ENCODE assay signal across 8 mouse cellular contexts in the genomic region with DNA sequence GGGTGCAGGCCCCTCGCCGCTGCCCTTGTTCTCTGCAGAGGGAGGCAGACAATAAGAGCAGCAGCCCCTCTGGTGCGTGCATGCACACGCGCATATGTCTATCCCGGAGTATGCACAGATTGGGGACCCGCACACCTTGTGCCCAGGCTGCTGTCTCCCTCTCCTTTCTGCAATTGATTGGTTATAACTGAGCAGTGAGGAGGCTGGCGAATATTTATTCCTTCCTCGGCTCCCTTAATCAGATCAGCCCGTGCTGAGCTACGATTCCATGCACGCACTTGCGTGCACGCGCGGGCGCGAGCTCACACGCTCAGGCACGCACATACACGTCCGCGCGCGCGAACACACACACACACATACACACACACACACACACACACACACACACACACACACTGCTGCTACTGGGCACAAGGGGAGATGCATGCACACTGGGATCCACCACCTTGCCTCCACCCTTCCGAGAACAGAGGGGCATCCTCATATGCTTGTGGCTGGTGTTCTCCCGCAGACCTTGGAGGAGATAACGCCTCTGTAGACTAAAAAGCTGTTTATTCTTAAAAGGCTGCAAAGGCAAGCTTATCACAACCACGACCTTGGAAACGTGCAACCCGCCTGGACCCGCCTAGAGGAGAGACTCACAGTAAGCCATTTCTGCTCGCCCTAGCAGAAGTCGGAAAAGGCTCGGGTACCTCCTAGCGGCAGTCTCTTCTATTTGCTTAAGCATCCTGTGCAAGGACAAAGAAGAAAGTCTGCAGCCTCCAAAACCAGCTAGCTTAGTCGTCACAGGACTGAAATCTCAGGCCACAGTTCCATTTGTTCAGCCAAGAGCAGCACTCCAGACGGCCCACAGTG. TPM values are rescaled to one million over a fixed set of nuclear protein-coding genes. Genes with fewer than 3 reads are reported as not detected.
DNase-seq lines count a peak whose midpoint lies in the region; ATAC-seq and TF ChIP-seq lines count a peak whose summit lies in the region.

No protein-coding gene starts in this region.

- DNase-seq in adrenal gland, adult (ENCODE audit: inconsistent age in 2 of 2, low spot score in 1 of 2), result peak; percentile 28 to 66
- DNase-seq in adrenal gland, adult 18-20 months (ENCODE audit: low spot score in 2 of 2), result no peak
- peak; percentile 93 for DNase-seq in embryo, embryonic 10.5 days (ENCODE audit: low spot score)
- peak; percentile 49 to 56 for DNase-seq in spleen, adult 2 months (ENCODE audit: low read depth in 1 of 2, low spot score in 2 of 2)

- H3K27me3 ChIP-seq in heart, embryonic 11.5 days (ENCODE audit: control insufficient read depth, insufficient read depth, low read length), result peaks cover 11% of the 10 kb centered on the region
- peaks cover 12% of the 10 kb centered on the region for H3K27me3 ChIP-seq in kidney, embryonic 14.5 days (ENCODE audit: control insufficient read depth, insufficient read depth, low read length)
- H3K27me3 ChIP-seq in limb, embryonic 13.5 days, result peaks cover 18% of the 10 kb centered on the region
- no peaks in the 10 kb centered on the region for H3K27me3 ChIP-seq in midbrain, embryonic 13.5 days
- H3K27me3 ChIP-seq in spleen, adult 2 months (ENCODE audit: control insufficient read depth, insufficient read depth, low read length), result peaks cover 11% of the 10 kb centered on the region

- no peaks in the 10 kb centered on the region for H3K36me3 ChIP-seq in heart, embryonic 11.5 days (ENCODE audit: control insufficient read depth, insufficient read depth, low read length)
- H3K36me3 ChIP-seq in kidney, embryonic 14.5 days (ENCODE audit: control insufficient read depth, insufficient read depth, low read length), result no peaks in the 10 kb centered on the region
- H3K36me3 ChIP-seq in limb, embryonic 13.5 days, result no peaks in the 10 kb centered on the region
- H3K36me3 ChIP-seq in midbrain, embryonic 13.5 days, result peaks cover 9% of the 10 kb centered on the region
- H3K36me3 ChIP-seq in spleen, adult 2 months (ENCODE audit: control insufficient read depth, insufficient read depth, low read length), result no peaks in the 10 kb centered on the region

- under 1% methylated on average over 39 of the region's 39 CpGs for whole genome bisulfite sequencing in heart, embryonic 11.5 days (ENCODE audit: insufficient replicate concordance)
- under 1% methylated on average over 39 of the region's 39 CpGs for WGBS in kidney, embryonic 14.5 days
- under 1% methylated on average over 39 of the region's 39 CpGs for WGBS in limb, embryonic 13.5 days
- WGBS in midbrain, embryonic 13.5 days, result under 1% methylated on average over 36 of the region's 39 CpGs
- 1% methylated on average over 39 of the region's 39 CpGs for WGBS in spleen, adult 2 months

- TF ChIP-seq POLR2A in spleen, adult 2 months (IDR thresholded peaks at IDR 0.05; ENCODE audit: low read depth, low read length), result no peak

- 0 out of 2 replicates have a peak overlapping the region, but pooled peaks have one; percentile 29 for H3K27ac ChIP-seq in heart, embryonic 11.5 days (ENCODE audit: low read depth, low read length)
- H3K27ac ChIP-seq in kidney, embryonic 14.5 days (ENCODE audit: low read depth, low read length), result peak overlapping the region; percentile 71; the same call in 1 of the 2 replicates
- peak overlapping the region; percentile 66 for H3K27ac ChIP-seq in limb, embryonic 13.5 days
- peak overlapping the region; percentile 97 for H3K27ac ChIP-seq in midbrain, embryonic 13.5 days
- peak overlapping the region; percentile 51 for H3K27ac ChIP-seq in spleen, adult 2 months (ENCODE audit: insufficient read depth, low read length)

- H3K4me2 ChIP-seq in heart, embryonic 11.5 days, result peak overlapping the region; percentile 97
- peak overlapping the region; percentile 94 for H3K4me2 ChIP-seq in kidney, embryonic 14.5 days (replicated peaks; ENCODE audit: low read depth, low read length)
- peak overlapping the region; percentile 94 for H3K4me2 ChIP-seq in limb, embryonic 13.5 days (replicated peaks)
- H3K4me2 ChIP-seq in midbrain, embryonic 13.5 days (replicated peaks), result peak overlapping the region; percentile 84

- peak; percentile 76 for ATAC-seq in heart, embryonic 11.5 days (replicated peaks; ENCODE audit: insufficient number of reproducible peaks, low FRiP score, low TSS enrichment)
- ATAC-seq in kidney, embryonic 14.5 days (ENCODE audit: low FRiP score, low TSS enrichment), result peak; percentile 88
- ATAC-seq in limb, embryonic 13.5 days (ENCODE audit: low FRiP score, low read depth), result peak; percentile 88
- peak; percentile 90 for ATAC-seq in midbrain, embryonic 13.5 days

- peak; percentile 13; the same call in 1 of the 2 replicates for TF ChIP-seq CTCF in spleen, adult 2 months (IDR thresholded peaks at IDR 0.05; ENCODE audit: extremely low read depth, insufficient read depth, insufficient read length, insufficient replicate concordance)

- H3K9ac ChIP-seq in heart, embryonic 11.5 days (ENCODE audit: low read depth, low read length), result peak overlapping the region; percentile 70
- peak overlapping the region; percentile 68 for H3K9ac ChIP-seq in kidney, embryonic 14.5 days (ENCODE audit: low read depth, low read length)
- H3K9ac ChIP-seq in limb, embryonic 13.5 days, result peak overlapping the region; percentile 77
- H3K9ac ChIP-seq in midbrain, embryonic 13.5 days (replicated peaks), result peak overlapping the region; percentile 95

- H3K4me3 ChIP-seq in heart, embryonic 11.5 days (ENCODE audit: low read depth, low read length), result peak overlapping the region; percentile 66
- H3K4me3 ChIP-seq in kidney, embryonic 14.5 days (ENCODE audit: low read length), result peak overlapping the region; percentile 54
- peak overlapping the region; percentile 65 for H3K4me3 ChIP-seq in limb, embryonic 13.5 days
- H3K4me3 ChIP-seq in midbrain, embryonic 13.5 days (replicated peaks), result peak overlapping the region; percentile 72
- H3K4me3 ChIP-seq in spleen, adult 2 months (ENCODE audit: extremely low read depth, insufficient read depth, insufficient read length), result peak overlapping the region; percentile 63

- H3K9me3 ChIP-seq in heart, embryonic 11.5 days (replicated peaks; ENCODE audit: control insufficient read depth, low read length), result peaks cover 2% of the 10 kb centered on the region; the same call in 1 of the 2 replicates
- no peaks in the 10 kb centered on the region for H3K9me3 ChIP-seq in kidney, embryonic 14.5 days (ENCODE audit: control insufficient read depth, low read length)
- H3K9me3 ChIP-seq in limb, embryonic 13.5 days, result no peaks in the 10 kb centered on the region
- H3K9me3 ChIP-seq in midbrain, embryonic 13.5 days, result no peaks in the 10 kb centered on the region; the same call in 1 of the 2 replicates

- H3K4me1 ChIP-seq in heart, embryonic 11.5 days (ENCODE audit: control insufficient read depth, insufficient read depth, low read length), result 0 out of 2 replicates have a peak, but pooled peaks cover 5% of the 10 kb centered on the region
- no peaks in the 10 kb centered on the region for H3K4me1 ChIP-seq in kidney, embryonic 14.5 days (ENCODE audit: control insufficient read depth, insufficient read depth, low read length)
- H3K4me1 ChIP-seq in limb, embryonic 13.5 days, result peaks cover 8% of the 10 kb centered on the region
- H3K4me1 ChIP-seq in midbrain, embryonic 13.5 days (replicated peaks), result peaks cover 33% of the 10 kb centered on the region
- H3K4me1 ChIP-seq in spleen, adult 2 months (ENCODE audit: control insufficient read depth, insufficient read depth, insufficient read length), result peaks cover 2% of the 10 kb centered on the region

RNA-seq across cellular contexts. Expression of gene St8sia1, which starts 0.5 kb away (rescaled TPM):
- 1 to 10 TPM in 1 of 2 experiments, under 1 TPM in 1; 0.83 to 1.2 TPM for total RNA-seq in adrenal gland, adult 18-20 months (2021)
- 3.6 and 5.2 TPM in 2 replicates for polyA plus RNA-seq in heart, embryonic 11.5 days (2014; fragmentation: Nextera tagmentation; extraction: Ambion mirVana)
- 2.4 and 3.5 TPM in 2 replicates for polyA plus RNA-seq in kidney, embryonic 14.5 days (2014; fragmentation: Nextera tagmentation; extraction: Ambion mirVana)
- polyA plus RNA-seq in limb, embryonic 13.5 days (2015; fragmentation: Nextera tagmentation; extraction: Ambion mirVana), result 1.1 and 1.3 TPM in 2 replicates
- 8.0 and 8.4 TPM in 2 replicates for polyA plus RNA-seq in midbrain, embryonic 13.5 days (2015; fragmentation: Nextera tagmentation; extraction: Ambion mirVana)
- 1.9 and 2.5 TPM in 2 replicates for polyA plus RNA-seq in spleen, adult 2 months (2012; rRNA removed)

Comparison
In these comparisons a context has a peak if more than half of its experiments do, and no peak if none do; other contexts are left out.
1. DNase-seq: peak in adrenal gland, adult (2 of 2), embryo, embryonic 10.5 days (single experiment) and spleen, adult 2 months (2 of 2); none in adrenal gland, adult 18-20 months (0 of 2).
2. H3K27ac ChIP-seq: peak in every context shown above with its lines; median percentile 97 in midbrain, embryonic 13.5 days; 71 in kidney, embryonic 14.5 days; 66 in limb, embryonic 13.5 days; 51 in spleen, adult 2 months; 29 in heart, embryonic 11.5 days.
3. Peak in every context shown above with its lines, with median percentiles within 50 percentile points of each other: ATAC-seq, H3K4me2 ChIP-seq, H3K4me3 ChIP-seq and H3K9ac ChIP-seq.